Mouse (Mus musculus): ENCODE measurements at regions not wholly inside any gene's neighbourhood (a gene's known extent, or its start where the extent isn't known, plus 50 kb on each side); places are given as distances from the start of the nearest gene placed in this dataset.

DNA sequence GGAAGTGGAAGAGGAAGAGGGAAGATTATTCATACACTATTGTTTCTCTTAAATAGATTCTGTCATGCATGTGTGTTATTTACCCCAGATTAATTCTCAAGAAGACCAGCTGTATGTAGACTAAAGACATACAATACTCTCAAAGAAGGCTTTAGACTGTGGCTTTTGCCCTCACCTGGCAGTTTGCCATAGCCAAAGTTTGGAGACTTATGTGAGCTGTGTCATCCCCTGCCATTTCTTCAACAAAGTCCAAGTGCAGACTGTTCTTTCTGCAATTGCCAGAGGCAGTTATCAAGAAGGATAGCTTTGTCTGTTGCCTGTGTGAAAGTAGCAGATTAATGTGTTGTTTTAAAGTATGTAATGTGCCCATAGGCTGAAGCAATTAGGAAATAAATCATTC is 1485.0 kb upstream of the Slc10a2 start:
- TF ChIP-seq CTCF (IDR thresholded peaks at IDR 0.05; ENCODE audit: control insufficient read depth, insufficient read depth, insufficient replicate concordance, low read depth, low read length), result no peak
- no peak for TF ChIP-seq POLR2A (IDR thresholded peaks at IDR 0.05; ENCODE audit: control insufficient read depth, low read depth, low read length)
